Mouse (Mus musculus): ENCODE data around the gene Gcm1.

- TF ChIP-seq CTCF (IDR thresholded peaks at IDR 0.05; ENCODE audit: low read depth) (no peak), EP300 (IDR thresholded peaks at IDR 0.05; ENCODE audit: low read depth) (no peak)
Observed at GRCm38 (mm10) chr9:78010187-78010586, 41.5 kb upstream of the Gcm1 start.

Measured in liver, embryonic 14.5 days (tissue).